Mouse (Mus musculus) left cerebral cortex, postnatal 4 days (tissue): Measurements from ENCODE around the gene Dnase1l1. TPM values are rescaled to one million over a fixed set of nuclear protein-coding genes. Genes with fewer than 3 reads are reported as not detected.
A peak's percentile ranks its signal among the peaks of the same experiment; 100 is the strongest.

Experiments
- DNase-seq: peaks from one replicate; pipeline ENCODE4 v3.0.0-alpha.2; 2022
- intact Hi-C: fragments of 180-260 bp; cut with DNase I; formaldehyde crosslinking; loops from one replicate; pipeline ENCODE4 v1.15.1; 2025
- total RNA-seq, 2 experiments: library from RNA; stranded (reverse); gene quantifications; 2 replicates each; pipeline ENCODE4 v1.2.3; 2021

Dnase1l1 gene
- total RNA-seq, 2 experiments from 2014 or later, result 2.5 to 5.0 TPM

- intact Hi-C loops, result loop anchor here (5.0 kb wide), 1 partner anchor 36 kb away; no protein-coding TSS in a partner anchor
- no peak for DNase-seq
Measured at GRCm38 (mm10) chrX:74270902-74271551, 11.1 kb downstream of the Dnase1l1 start.

DNA sequence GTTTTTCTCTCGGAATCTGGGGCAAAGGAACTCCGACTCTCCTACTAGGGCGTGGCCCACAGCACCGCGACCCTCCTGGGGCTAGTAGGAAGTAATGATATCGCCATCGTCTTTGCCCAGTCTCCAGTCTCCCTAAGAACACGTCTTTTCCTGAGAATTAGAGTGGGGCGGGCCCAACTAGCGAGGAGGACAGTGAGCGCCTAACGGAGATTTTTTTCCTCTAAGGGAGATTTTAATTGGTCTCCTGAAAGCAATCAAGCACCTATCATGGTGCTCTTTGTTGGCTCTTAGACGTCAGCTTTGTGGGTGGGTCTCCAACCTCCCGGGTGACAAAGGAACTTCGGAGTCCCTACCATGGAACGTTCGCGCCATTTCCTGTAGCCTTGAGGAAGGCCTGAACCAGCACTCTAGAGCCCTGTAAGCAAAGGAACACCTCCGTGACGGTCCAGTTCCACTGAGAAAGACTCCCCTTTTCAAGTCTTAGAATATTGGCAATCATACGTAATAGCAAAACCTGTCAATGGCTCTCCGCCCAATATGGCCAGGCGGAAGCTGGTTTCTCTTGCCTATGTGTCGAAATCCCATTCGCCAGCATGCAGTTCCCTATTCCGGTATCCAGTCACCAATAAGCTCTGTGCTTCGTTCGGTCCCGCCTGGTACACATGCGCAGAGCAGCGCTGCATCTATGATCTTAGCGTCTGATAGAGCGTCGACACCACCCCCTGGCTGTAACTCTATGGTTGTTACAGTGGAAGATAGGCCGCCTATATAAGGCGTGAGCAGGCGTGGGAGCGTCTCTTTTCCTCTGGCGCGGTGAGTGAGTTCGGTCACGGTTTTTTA is 11.9 kb downstream of the Dnase1l1 start, which contains the start of gene Rpl10:
Gene Rpl10 (plus strand): TSS at position 751 of the 840 bp plus-strand sequence.
- intact Hi-C loops, result loop anchor here (5.0 kb wide), 1 partner anchor 37 kb away; no protein-coding TSS in a partner anchor
- DNase-seq, result peak; percentile 91

DNA sequence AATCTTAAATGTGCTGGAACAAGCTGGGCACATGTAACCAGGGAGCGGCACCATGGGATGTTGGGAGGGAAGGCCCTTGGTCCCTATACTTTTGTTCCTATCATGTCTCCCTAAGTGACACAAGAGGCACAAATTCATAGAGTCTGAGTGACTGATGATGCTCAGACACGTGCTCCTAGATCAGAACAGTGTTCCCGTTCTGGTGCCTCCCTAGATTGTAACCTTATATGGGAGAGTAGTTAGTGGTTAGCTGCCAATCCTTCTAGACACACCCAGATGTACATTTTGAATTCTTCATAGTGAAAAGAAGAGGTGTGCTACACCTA is 12.4 kb downstream of the Dnase1l1 start:
- DNase-seq, result no peak
- intact Hi-C loops, result loop anchor here (5.0 kb wide), 1 partner anchor 38 kb away; no protein-coding TSS in a partner anchor

- intact Hi-C loops, result no loop called here
- no peak for DNase-seq
Measured at GRCm38 (mm10) chrX:74257746-74258145, 24.4 kb downstream of the Dnase1l1 start.

DNA sequence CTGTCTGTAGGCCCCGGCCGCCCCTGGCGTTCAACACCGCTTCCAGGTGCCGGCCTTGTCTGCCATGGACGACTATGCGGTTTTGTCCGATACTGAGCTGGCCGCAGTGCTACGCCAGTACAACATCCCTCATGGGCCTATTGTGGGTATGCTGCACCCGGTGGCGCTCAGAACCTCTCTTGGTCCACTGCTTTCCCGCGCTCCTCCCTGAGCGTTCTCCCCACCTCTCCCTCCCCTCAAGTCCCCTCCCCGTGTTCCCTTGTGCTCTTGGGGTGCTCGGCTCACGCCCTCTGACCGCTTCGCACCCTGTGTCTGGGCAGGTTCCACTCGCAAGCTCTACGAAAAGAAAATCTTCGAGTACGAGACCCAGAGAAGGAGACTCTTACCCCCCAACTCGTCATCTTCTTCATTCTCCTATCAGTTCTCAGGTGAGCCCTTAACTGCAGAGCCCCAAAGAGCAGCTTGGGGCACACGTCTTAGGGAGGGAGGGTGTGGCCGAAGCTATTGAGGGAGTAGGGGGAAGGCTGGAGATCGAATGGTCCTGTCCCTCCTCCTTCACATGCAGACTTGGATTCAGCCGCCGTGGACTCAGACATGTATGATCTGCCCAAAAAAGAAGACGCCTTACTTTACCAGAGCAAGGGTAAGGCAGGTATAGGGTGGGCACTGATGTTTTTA is 27.1 kb downstream of the Dnase1l1 start:
- intact Hi-C loops, result no loop called here
- no peak for DNase-seq

GRCm38 (mm10) chrX:74254153-74254887 is 27.8 kb downstream of the Dnase1l1 start, which contains the start of gene Emd:
TSS of gene Emd (plus strand) at chrX:74254687.
- DNase-seq, result peak; percentile 89
- intact Hi-C loops, result no loop called here

- intact Hi-C loops, result loop anchor here (5.0 to 10.0 kb wide), 2 partner anchors 135 to 163 kb away; no protein-coding TSS in a partner anchor
Measured at GRCm38 (mm10) chrX:74249615-74250014, 32.5 kb downstream of the Dnase1l1 start, which contains the start of gene Flna. TSS of gene Flna (minus strand) at chrX:74249820.

DNA sequence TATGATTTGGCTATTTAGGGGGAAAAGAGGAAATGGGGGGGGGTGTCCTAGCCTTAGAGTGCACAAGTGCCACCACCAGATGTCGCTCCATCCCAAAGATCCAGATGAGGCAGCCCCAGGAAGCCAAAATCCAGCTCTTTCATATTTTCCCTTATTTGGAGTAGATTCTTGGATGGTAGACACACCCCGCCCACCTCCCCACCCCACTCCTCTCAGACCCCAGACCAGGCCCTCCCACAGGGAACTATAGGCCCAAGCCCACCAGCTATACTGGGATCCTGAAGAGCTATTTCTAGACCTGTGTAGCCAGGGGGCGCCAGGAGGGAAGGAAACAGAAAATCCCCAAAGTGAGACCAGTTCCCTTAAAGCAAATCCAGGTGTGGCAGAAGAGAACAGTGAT is 33.5 kb downstream of the Dnase1l1 start:
- intact Hi-C loops, result loop anchor here (5.0 to 10.0 kb wide), 2 partner anchors 134 to 164 kb away; no protein-coding TSS in a partner anchor
- DNase-seq, result peak; percentile 63

More at GRCm38 (mm10) chrX:74249615-74250014, 32.5 kb downstream of the Dnase1l1 start, which contains the start of gene Flna:
- DNase-seq, result peak; percentile 54

DNA sequence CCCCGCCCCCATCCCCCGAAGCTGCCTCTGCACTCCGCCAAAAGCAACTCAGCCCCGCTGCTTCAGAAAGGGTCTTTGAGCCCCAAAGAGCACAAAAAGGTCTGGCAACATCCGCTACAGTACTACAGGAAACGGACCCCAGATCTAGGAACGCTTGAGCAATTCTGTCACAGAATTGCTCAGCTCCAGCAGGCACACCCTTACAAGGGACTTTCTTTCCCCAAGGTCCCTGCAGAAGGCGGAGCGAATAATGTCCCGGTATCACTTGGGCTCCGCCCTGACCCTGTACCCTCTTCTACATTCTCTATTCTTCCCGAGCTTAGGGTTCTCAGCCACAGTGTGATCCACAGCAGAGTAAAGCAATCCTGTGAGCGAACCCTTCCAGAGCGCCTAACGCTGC is 35.4 kb downstream of the Dnase1l1 start:
- no peak for DNase-seq
- intact Hi-C loops, result loop anchor here (5.0 to 10.0 kb wide), 2 partner anchors 132 to 166 kb away; no protein-coding TSS in a partner anchor

DNA sequence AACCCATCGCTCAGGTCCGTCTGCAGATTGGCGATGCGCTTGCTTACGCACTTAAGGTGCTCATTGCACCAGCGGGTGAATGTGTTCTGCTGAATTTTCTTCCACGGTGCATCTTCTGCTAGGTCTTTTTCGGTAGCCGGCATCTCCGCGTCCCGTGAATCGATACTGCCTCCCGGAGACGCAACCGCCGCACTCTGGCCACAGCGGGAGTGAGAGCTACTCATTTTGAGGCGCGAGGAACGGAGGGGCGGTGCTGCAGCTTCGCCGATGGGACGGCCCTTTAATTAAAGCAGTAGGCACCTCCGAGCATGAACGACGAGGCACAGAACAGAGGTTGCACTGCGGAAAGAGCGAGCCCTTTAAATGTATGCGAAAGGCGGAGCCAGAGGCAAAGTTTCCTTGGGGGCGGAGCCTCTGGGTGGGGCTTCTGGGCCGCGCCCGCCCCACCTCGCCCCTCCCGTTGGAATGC is 35.9 kb downstream of the Dnase1l1 start:
- peak; percentile 88 for DNase-seq
- intact Hi-C loops, result loop anchor here (5.0 to 10.0 kb wide), 2 partner anchors 131 to 166 kb away; no protein-coding TSS in a partner anchor

DNA sequence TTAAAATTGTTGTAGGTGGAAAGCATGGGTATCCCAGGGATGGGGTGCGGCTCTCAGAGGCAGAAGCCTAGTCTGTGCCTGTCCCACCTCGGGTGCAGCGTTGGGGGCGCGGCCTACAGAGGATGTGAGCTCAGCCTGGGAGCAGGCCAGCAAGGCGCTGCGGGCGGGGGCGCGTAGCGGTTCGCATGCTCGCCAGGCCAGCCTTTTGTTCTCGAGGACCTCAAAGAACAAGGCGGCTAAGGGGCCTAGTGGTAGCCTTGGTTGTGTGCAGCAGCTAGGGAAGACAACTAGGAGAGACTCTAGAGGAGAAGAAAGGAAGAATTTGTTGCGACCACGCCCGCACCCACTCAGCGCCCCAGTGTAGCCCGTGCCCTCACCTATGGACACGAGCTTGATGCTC is 36.5 kb downstream of the Dnase1l1 start:
- peak; percentile 88 for DNase-seq
- intact Hi-C loops, result loop anchor here (5.0 to 10.0 kb wide), 2 partner anchors 131 to 167 kb away; no protein-coding TSS in a partner anchor

DNA sequence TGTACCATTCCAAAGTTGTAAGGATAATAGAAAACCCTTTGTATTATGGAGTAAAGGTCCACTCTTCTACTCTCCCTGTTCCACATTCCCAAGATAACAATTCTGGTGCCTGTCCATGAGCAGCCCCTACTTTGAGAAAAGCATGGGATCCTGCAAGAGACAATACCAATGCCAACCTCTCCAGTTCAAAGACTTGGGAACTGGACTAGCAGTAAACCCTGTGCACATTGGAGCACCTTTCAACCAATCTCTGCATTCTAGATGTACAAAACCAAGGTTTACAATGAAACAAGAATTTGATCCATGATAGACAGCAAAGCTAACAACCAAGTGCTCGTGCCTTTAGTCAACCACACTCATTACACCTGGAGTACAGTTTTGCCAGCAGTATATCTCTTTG is 37.0 kb downstream of the Dnase1l1 start:
- intact Hi-C loops, result loop anchor here (5.0 to 10.0 kb wide), 2 partner anchors 130 to 167 kb away; no protein-coding TSS in a partner anchor
- no peak for DNase-seq

DNA sequence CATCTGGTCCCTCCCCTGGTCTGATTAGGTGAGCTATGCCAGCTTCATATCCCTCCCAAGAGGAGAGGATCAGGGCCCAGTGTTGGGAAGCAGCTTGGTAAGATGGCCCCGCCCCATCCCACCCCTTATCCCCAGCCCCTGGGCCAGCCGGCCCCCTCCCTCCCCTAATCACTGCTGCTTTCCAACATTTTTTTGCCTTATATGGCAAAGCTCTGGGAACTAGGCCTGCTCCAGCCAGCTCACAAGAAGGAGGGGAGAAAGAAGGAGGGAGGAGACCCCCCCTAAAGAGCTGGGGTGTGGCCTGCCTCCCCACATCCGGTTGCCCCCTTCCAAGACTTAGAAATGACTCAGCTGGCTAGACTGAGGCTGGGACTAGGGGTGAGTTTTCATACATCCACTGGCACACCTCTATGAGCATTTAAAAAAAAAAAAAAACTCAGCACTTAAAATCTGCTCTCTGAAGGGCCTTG is 37.5 kb downstream of the Dnase1l1 start:
- peak; percentile 48 for DNase-seq
- intact Hi-C loops, result loop anchor here (5.0 to 10.0 kb wide), 2 partner anchors 130 to 168 kb away; no protein-coding TSS in a partner anchor

DNA sequence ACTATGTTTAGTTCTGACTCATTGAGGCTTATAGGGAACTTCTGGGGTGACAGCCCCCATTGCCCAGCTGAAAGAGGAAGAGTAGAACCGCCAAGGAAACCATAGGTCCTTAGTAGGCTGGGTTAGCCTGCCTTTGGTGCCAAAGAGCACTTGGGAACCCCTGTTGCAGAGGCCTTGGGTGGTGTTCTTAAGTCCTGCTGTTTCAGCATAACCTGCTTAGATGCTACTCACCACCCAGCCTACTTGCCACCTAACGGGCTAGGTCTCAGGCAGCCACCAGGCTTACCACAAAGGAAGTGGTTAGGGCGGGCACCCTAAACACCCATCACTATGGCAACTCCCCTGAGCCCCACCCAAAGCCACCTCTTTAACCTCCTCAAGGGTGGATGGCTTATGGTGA is 38.3 kb downstream of the Dnase1l1 start:
- intact Hi-C loops, result loop anchor here (10.0 kb wide), 1 partner anchor 129 kb away; no protein-coding TSS in a partner anchor
- DNase-seq, result no peak

GRCm38 (mm10) chrX:74243396-74243795 is 38.7 kb downstream of the Dnase1l1 start:
- no peak for DNase-seq
- intact Hi-C loops, result loop anchor here (10.0 kb wide), 1 partner anchor 129 kb away; no protein-coding TSS in a partner anchor

GRCm38 (mm10) chrX:74240332-74240731 is 41.8 kb downstream of the Dnase1l1 start:
- intact Hi-C loops, result loop anchor here (10.0 kb wide), 1 partner anchor 126 kb away; no protein-coding TSS in a partner anchor
- DNase-seq, result no peak

DNA sequence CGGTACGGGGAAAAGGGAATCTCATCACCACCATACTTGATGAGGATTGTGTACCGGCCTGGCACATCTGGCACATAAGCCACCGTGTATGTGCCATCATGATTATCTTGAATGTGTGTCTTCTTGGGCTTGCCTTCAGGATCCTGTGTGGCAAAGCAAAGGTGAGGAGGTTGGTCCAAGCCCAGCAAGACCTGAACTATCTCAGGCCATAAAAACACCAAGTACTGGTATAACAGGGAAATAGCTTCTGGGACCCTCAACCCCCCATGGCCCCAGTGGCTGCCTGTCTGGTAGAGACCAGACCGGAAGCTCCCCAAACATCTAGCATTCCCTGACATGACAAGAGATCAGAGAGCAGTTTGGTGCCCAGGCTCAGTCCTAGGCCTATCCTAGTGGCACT is 48.9 kb downstream of the Dnase1l1 start:
- DNase-seq, result no peak
- intact Hi-C loops, result loop anchor here (10.0 kb wide), 1 partner anchor 278 kb away; no protein-coding TSS in a partner anchor

DNA sequence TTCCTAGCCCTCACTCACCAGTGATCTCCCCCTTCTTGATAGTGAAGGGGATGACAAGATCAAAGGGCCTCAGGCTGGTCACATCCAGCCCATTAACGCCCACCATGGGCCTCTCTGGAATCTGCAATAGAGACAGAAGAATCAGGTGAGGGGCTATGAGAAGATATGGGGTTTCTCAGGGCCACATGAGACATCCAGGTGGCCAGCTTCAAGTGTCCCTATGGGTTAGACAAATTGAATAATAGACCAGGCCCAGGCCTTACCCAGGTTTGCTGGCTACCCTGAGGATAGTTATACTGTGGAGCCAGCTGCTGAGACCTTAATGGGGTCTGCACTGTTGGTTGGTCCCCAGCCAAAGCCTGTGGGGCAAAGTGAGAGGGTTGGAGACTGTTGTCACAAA is 52.1 kb downstream of the Dnase1l1 start:
- intact Hi-C loops, result loop anchor here (10.0 kb wide), 1 partner anchor 275 kb away; no protein-coding TSS in a partner anchor

More for the DNA sequence above, 52.1 kb downstream of the Dnase1l1 start:
- DNase-seq, result no peak
